Mouse (Mus musculus): ENCODE measurements around the gene Vstm2l. TPM values are rescaled to one million over a fixed set of nuclear protein-coding genes. Genes with fewer than 3 reads are reported as not detected.

Vstm2l gene
- polyA plus RNA-seq, 1 experiment from 2014 or later = 4.5 TPM

GRCm38 (mm10) chr2:157940586-157941185 lies 26.2 kb downstream of the Vstm2l start:
- H3K9ac ChIP-seq (ENCODE audit: low read depth, low read length) = no peak overlapping the region
- DNase-seq (ENCODE audit: low spot score) = peak; percentile 43
- no peaks in the 10 kb centered on the region for H3K9me3 ChIP-seq (ENCODE audit: control insufficient read depth, low read length)
- H3K4me3 ChIP-seq (ENCODE audit: low read depth, low read length) = no peak overlapping the region
- no peak for ATAC-seq (ENCODE audit: low FRiP score)
- H3K4me1 ChIP-seq (replicated peaks; ENCODE audit: control insufficient read depth, insufficient read depth, low read length) = peaks cover 13% of the 10 kb centered on the region
- 4% methylated on average over 18 of the region's 18 CpGs for WGBS
- H3K27me3 ChIP-seq (ENCODE audit: control insufficient read depth, insufficient read depth, low read length) = peaks cover 29% of the 10 kb centered on the region
- H3K36me3 ChIP-seq (ENCODE audit: control insufficient read depth, insufficient read depth, low read length) = no peaks in the 10 kb centered on the region
- no peak overlapping the region; the same call in 1 of the 2 replicates for H3K4me2 ChIP-seq (replicated peaks; ENCODE audit: low read depth, low read length)
- H3K27ac ChIP-seq (ENCODE audit: low read depth, low read length) = peak overlapping the region; percentile 24; the same call in 1 of the 2 replicates

DNA sequence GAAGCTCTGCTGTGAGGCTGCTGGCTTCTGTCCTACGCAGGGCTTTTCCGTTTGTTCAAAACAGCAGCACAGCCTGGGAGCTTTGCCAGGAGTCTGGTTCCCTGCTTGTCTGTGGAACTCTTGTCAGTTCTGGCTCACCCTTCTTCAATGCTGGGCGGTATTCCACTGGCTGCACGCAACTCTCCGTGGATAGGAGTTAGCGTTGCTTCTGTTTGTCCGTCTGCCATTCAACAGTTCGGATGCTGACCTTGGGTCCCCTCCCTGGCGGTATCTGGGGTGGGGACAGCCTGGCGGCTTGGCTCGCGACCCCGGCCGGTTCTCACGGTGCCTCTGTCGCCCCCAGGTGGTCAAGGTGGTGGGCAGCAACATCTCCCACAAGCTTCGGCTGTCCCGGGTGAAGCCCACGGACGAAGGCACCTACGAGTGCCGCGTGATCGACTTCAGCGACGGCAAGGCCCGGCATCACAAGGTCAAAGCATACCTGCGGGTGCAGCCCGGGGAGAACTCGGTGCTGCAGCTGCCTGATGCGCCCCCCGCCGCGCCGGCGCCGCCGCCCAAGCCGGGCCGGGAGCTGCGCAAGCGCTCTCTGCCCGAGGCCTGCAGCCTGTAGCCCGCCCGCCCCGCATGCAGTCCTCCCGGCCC lies 29.2 kb downstream of the Vstm2l start:
- peaks cover 27% of the 10 kb centered on the region for H3K27me3 ChIP-seq (ENCODE audit: control insufficient read depth, insufficient read depth, low read length)

DNA sequence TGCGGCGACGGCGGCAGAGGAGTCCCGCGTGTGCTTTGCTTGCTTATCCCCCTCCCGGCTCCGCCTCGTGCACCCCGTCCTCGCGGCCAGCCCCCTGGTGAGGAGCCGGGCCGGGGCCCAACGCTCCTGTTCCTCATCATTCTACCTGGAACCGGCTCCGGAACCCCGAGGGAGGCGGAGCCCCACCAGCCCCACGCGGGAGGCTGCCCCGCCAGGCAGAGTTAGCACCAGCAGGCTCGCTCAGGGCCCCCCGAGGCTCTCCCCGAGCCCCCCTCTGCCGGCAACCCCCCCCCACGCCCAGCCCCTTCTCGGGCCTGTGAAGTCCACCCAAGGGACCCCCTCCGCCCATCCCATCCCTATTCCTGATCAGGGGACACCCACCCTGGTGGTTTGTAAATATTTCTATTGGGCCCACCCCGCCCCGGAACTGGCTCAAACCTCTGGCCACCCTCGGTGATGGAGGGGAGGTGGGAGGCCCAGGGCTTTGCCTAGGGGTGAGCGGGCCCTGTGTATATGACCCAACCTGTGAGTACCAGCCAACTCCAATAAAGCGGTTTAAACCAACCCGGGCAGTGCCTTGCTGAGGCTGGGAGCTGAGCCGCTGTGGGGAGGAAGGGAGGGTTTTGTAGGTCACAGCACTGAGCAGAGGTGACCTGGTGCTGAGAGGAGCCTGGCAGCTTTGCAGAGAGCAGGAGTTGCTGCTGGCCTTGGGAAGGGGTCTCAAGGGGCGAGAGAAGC lies 29.9 kb downstream of the Vstm2l start:
- DNase-seq (ENCODE audit: low spot score) (no peak), ATAC-seq (ENCODE audit: low FRiP score) (peak; percentile 16)
- H3K36me3 ChIP-seq (ENCODE audit: control insufficient read depth, insufficient read depth, low read length) = no peaks in the 10 kb centered on the region
- peak overlapping the region; percentile 92 for H3K4me2 ChIP-seq (replicated peaks; ENCODE audit: low read depth, low read length)
- H3K9ac ChIP-seq (ENCODE audit: low read depth, low read length) = peak overlapping the region; percentile 70
- peaks cover 13% of the 10 kb centered on the region for H3K4me1 ChIP-seq (replicated peaks; ENCODE audit: control insufficient read depth, insufficient read depth, low read length)
- H3K4me3 ChIP-seq (ENCODE audit: low read depth, low read length) = peak overlapping the region; percentile 41
- WGBS = 15% methylated on average over 21 of the region's 37 CpGs
- no peaks in the 10 kb centered on the region for H3K9me3 ChIP-seq (ENCODE audit: control insufficient read depth, low read length)
- H3K27me3 ChIP-seq (ENCODE audit: control insufficient read depth, insufficient read depth, low read length) = peaks cover 24% of the 10 kb centered on the region
- no peak overlapping the region for H3K27ac ChIP-seq (ENCODE audit: low read depth, low read length)

More for the DNA sequence above, 29.2 kb downstream of the Vstm2l start:
- ATAC-seq (ENCODE audit: low FRiP score) = peak; percentile 67
- no peaks in the 10 kb centered on the region for H3K36me3 ChIP-seq (ENCODE audit: control insufficient read depth, insufficient read depth, low read length)
- peak overlapping the region; percentile 70 for H3K9ac ChIP-seq (ENCODE audit: low read depth, low read length)
- H3K4me3 ChIP-seq (ENCODE audit: low read depth, low read length) = peak overlapping the region; percentile 41
- H3K4me1 ChIP-seq (replicated peaks; ENCODE audit: control insufficient read depth, insufficient read depth, low read length) = peaks cover 13% of the 10 kb centered on the region
- peak; percentile 89 for DNase-seq (ENCODE audit: low spot score)
- no peaks in the 10 kb centered on the region for H3K9me3 ChIP-seq (ENCODE audit: control insufficient read depth, low read length)
- 1% methylated on average over 43 of the region's 47 CpGs for WGBS
- H3K27ac ChIP-seq (ENCODE audit: low read depth, low read length) = no peak overlapping the region
- peak overlapping the region; percentile 92 for H3K4me2 ChIP-seq (replicated peaks; ENCODE audit: low read depth, low read length)

DNA sequence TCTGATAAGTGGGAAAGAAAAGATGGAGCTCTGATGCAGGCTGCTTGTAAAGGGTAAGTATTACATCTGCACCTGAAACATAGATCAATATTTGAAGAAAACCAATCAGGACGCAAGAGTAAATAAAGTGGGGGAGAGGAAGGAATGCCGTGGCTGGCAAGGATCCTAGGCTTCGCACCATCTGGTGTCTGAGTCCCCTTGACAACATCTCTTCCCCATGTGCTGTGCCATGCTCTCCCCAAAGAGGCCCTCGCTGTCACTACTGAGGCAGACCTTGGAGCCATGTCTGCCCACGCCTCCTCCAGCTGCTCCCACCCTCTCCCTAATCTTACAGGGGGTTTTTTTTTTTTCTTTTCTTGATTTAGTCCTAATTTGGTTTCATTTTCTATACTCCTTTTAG lies 39.5 kb downstream of the Vstm2l start:
- no peak overlapping the region for H3K4me2 ChIP-seq (replicated peaks; ENCODE audit: low read depth, low read length)
- no peak overlapping the region for H3K4me3 ChIP-seq (ENCODE audit: low read depth, low read length)
- no peaks in the 10 kb centered on the region for H3K27me3 ChIP-seq (ENCODE audit: control insufficient read depth, insufficient read depth, low read length)
- no peaks in the 10 kb centered on the region for H3K36me3 ChIP-seq (ENCODE audit: control insufficient read depth, insufficient read depth, low read length)
- no peak for DNase-seq (ENCODE audit: low spot score)
- H3K9ac ChIP-seq (ENCODE audit: low read depth, low read length) = no peak overlapping the region
- no peak overlapping the region for H3K27ac ChIP-seq (ENCODE audit: low read depth, low read length)
- no peak for ATAC-seq (ENCODE audit: low FRiP score)
- WGBS = 62% methylated on average over 5 of the region's 5 CpGs
- H3K9me3 ChIP-seq (ENCODE audit: control insufficient read depth, low read length) = no peaks in the 10 kb centered on the region
- 0 out of 2 replicates have a peak, but pooled peaks cover 3% of the 10 kb centered on the region for H3K4me1 ChIP-seq (replicated peaks; ENCODE audit: control insufficient read depth, insufficient read depth, low read length)

DNA sequence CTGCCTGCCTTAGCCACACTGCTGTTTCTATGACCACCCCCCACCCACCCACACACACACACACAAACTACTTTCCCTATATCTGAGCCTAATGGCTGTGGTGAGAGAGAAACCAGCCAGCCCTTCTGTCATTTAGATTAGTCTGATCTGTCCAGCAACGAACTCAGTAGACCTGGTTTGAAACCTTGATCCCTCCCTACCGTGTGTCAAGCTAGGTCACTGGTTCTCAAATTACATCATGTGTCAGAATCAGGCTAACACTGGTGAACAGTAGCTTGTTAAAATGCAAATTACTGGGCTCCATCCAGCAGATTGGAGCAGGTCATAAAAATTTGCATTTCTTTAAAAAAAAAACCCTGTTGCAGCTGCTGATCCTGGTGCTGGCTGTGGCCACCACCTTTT lies 43.3 kb downstream of the Vstm2l start:
- no peak overlapping the region for H3K9ac ChIP-seq (ENCODE audit: low read depth, low read length)
- H3K4me1 ChIP-seq (replicated peaks; ENCODE audit: control insufficient read depth, insufficient read depth, low read length) = 0 out of 2 replicates have a peak, but pooled peaks cover 3% of the 10 kb centered on the region
- WGBS = 6% methylated on average over 2 of the region's 2 CpGs
- no peaks in the 10 kb centered on the region for H3K27me3 ChIP-seq (ENCODE audit: control insufficient read depth, insufficient read depth, low read length)
- H3K9me3 ChIP-seq (ENCODE audit: control insufficient read depth, low read length) = no peaks in the 10 kb centered on the region
- H3K36me3 ChIP-seq (ENCODE audit: control insufficient read depth, insufficient read depth, low read length) = no peaks in the 10 kb centered on the region
- H3K27ac ChIP-seq (ENCODE audit: low read depth, low read length) = no peak overlapping the region
- no peak overlapping the region for H3K4me3 ChIP-seq (ENCODE audit: low read depth, low read length)
- DNase-seq (ENCODE audit: low spot score) = peak; percentile 22
- no peak for ATAC-seq (ENCODE audit: low FRiP score)
- H3K4me2 ChIP-seq (replicated peaks; ENCODE audit: low read depth, low read length) = no peak overlapping the region

GRCm38 (mm10) chr2:157967856-157968255 lies 53.4 kb downstream of the Vstm2l start:
- Histone ChIP-seq H3K4me1 (replicated peaks; ENCODE audit: control insufficient read depth, insufficient read depth, low read length) (no peaks in the 10 kb centered on the region), H3K27me3 (ENCODE audit: control insufficient read depth, insufficient read depth, low read length) (no peaks in the 10 kb centered on the region), H3K9ac (ENCODE audit: low read depth, low read length) (no peak overlapping the region), H3K36me3 (ENCODE audit: control insufficient read depth, insufficient read depth, low read length) (no peaks in the 10 kb centered on the region), H3K4me3 (ENCODE audit: low read depth, low read length) (no peak overlapping the region), H3K9me3 (ENCODE audit: control insufficient read depth, low read length) (no peaks in the 10 kb centered on the region), H3K4me2 (replicated peaks; ENCODE audit: low read depth, low read length) (no peak overlapping the region), H3K27ac (ENCODE audit: low read depth, low read length) (no peak overlapping the region)
- WGBS = 25% methylated on average over 3 of the region's 3 CpGs
- DNase-seq (ENCODE audit: low spot score) (no peak), ATAC-seq (ENCODE audit: low FRiP score) (no peak)

GRCm38 (mm10) chr2:157970124-157970523 lies 55.7 kb downstream of the Vstm2l start:
- Histone ChIP-seq H3K9ac (ENCODE audit: low read depth, low read length) (no peak overlapping the region), H3K36me3 (ENCODE audit: control insufficient read depth, insufficient read depth, low read length) (no peaks in the 10 kb centered on the region), H3K27me3 (ENCODE audit: control insufficient read depth, insufficient read depth, low read length) (no peaks in the 10 kb centered on the region), H3K4me1 (replicated peaks; ENCODE audit: control insufficient read depth, insufficient read depth, low read length) (peaks cover 5% of the 10 kb centered on the region; the same call in 1 of the 2 replicates), H3K4me2 (replicated peaks; ENCODE audit: low read depth, low read length) (no peak overlapping the region), H3K9me3 (ENCODE audit: control insufficient read depth, low read length) (no peaks in the 10 kb centered on the region), H3K27ac (ENCODE audit: low read depth, low read length) (no peak overlapping the region), H3K4me3 (ENCODE audit: low read depth, low read length) (no peak overlapping the region)
- DNase-seq (ENCODE audit: low spot score) (no peak), ATAC-seq (ENCODE audit: low FRiP score) (no peak)
- WGBS = 57% methylated on average over 6 of the region's 6 CpGs

GRCm38 (mm10) chr2:157970669-157971068 lies 56.2 kb downstream of the Vstm2l start:
- DNase-seq (ENCODE audit: low spot score) = peak; percentile 72
- ATAC-seq (ENCODE audit: low FRiP score) = no peak
- Histone ChIP-seq H3K4me1 (replicated peaks; ENCODE audit: control insufficient read depth, insufficient read depth, low read length) (peaks cover 10% of the 10 kb centered on the region; the same call in 1 of the 2 replicates), H3K4me2 (replicated peaks; ENCODE audit: low read depth, low read length) (no peak overlapping the region), H3K9ac (ENCODE audit: low read depth, low read length) (no peak overlapping the region), H3K36me3 (ENCODE audit: control insufficient read depth, insufficient read depth, low read length) (no peaks in the 10 kb centered on the region), H3K9me3 (ENCODE audit: control insufficient read depth, low read length) (no peaks in the 10 kb centered on the region), H3K27me3 (ENCODE audit: control insufficient read depth, insufficient read depth, low read length) (no peaks in the 10 kb centered on the region), H3K4me3 (ENCODE audit: low read depth, low read length) (no peak overlapping the region), H3K27ac (ENCODE audit: low read depth, low read length) (no peak overlapping the region)
- 5% methylated on average over 3 of the region's 3 CpGs for WGBS

Measured in hindbrain, embryonic 11.5 days (tissue).